Mouse (Mus musculus): Measurements from ENCODE around the gene Ntpcr.

Gene Ntpcr

DNA sequence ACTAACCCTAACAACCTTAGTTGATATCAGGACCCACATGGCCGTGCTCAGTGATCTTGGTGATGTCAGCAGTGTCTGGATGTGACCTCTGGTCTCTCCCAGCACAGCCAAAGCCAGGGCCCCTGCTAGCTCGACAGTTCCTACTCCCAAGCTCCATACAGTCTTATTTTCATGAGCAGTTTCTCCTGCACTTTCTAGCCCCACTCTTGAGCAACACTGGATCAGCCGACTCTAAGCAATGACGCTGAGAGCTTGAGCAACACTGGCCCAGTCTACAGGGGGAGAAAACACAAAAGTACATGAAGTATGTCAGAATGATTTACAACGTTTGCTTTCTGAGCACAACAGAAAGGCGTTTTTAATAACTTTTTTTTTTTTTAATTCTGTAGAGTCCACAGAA lies 47.0 kb downstream of the Ntpcr start:
- DNase-seq, result no peak

DNA sequence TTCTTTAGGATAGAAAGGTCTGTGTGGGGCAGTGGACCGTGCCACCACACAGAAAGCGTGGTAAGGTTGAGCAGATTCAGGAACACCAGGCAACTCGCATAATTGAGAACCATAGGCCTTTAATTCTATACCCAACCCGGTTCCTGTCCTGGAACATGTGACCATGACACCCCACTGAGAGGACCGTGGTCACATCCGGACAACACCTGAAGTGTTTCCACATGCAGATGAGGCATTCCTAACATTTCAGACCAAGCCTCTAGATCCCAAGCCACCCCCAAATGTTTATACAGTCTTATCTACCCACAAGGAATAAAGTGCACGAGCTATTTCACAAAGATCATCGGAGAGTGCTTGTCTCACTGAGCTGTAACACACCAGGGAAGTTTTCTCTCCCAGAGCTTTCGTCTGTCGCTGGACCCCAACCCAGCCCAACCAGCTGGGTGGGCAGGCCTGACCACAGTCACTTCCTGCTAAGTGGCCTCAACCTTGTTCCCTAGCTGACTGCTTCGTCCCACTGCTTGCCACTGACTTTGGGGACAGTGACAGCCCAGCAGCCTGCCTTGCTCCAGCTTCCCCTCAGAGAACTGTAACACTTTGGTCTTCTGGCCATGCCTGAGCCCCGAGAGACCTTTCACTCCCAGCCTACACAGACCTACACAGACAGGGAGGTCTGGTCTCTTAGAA lies 47.9 kb downstream of the Ntpcr start:
- no peak for DNase-seq

DNA sequence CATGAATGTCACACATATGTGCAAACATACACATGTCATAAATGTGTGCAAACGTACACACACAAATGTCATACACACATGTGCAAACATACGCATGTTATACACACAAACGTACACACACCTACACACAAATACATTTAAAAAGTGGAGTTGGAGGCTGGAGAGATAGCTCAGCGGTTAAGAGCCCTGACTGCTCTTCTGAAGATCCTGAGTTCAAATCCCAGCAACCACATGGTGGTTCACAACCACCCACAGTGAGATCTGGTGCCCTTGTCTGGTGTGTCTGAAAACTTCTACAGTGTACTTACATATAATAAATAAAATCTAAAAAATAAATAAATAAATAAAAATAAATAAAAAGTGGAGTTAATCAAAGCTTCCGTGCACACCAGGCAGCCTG lies 49.2 kb downstream of the Ntpcr start:
- DNase-seq, result no peak

DNA sequence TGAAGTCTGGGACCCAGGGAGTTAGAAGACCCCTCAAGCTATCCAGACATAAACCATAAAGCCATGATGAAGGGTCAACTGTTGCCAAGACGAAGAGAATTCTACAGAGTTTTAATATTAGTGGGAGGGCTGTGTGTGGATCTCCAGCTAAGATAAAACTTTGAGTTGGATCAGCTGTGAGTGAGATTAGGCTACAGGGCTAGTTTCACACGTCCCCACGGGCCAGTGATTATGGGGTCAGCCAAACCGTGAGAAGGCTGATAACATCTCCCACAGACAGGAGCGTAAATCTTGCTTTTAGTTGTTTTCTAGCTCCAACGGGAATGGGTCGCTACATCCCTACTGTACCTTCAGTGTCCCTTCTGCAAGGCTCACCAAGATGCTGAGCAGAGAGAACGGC lies 49.9 kb downstream of the Ntpcr start:
- no peak for DNase-seq

DNA sequence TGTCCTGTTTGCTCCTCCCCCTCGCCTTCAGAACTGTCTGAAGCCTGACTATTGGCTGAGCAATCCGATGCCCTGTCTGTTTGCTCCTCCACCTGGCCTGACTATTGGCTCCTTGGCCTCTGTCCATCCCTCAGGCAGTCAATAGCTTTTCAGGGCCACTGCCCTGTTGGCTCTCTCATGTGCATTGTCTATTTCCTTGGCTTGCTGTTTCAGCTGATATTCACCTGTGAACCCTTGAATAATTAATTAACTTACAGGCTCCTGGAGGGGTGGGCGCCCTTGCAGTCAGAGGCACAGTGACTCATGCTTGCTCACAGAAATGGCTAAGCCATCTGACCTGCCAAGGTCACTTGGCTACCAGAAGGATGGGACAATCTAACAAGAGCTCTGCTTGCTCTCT lies 52.4 kb downstream of the Ntpcr start:
- DNase-seq, result no peak

DNA sequence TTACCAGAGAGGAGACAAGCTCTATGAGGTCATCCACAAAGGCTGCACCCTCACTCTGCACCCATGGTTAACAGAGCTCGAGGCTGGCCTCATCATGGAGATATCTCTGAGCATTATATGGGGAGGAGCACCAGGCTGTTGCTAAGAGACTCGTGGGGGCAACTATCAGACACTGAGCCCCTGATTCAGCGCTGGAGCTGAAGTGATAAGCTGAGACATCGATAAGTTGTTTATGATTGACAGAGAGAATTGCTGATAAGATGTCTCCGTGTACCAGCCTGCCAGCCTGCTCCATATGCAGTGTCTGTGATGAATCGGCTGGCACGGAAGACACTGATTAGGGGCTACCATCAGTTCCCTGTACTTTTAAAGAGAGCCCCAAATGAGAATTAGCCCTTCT lies 57.1 kb downstream of the Ntpcr start:
- DNase-seq, result no peak

DNA sequence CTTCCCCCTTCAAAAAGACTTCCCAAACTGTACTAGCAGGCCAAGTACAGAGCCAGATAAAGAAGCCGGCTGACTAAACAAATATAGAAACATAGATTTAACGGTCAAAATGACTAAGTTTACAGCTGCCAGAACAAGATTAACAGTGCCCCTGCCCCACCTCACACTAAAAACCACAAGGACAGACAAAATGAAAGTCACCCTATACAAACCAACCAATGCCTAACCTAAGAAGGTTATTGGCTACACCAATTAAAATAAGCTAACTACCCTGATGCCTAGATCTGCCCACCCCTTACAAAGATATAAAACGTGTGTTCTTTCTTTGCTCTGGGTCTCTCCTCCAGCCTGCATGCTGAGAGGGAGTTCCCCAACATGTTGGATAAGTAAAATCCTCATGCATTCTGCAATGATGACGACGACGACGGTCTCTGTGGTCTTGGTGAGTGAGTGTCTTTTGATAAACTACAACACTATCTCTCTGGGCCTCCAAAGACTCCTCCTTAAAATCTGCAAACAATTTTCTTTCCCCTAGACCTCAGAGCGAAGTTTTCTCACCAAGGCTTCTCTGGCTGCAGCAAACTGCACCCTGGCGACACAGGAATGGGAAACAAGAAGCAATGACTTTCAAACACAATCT lies 63.2 kb downstream of the Ntpcr start:
- no peak for DNase-seq

DNA sequence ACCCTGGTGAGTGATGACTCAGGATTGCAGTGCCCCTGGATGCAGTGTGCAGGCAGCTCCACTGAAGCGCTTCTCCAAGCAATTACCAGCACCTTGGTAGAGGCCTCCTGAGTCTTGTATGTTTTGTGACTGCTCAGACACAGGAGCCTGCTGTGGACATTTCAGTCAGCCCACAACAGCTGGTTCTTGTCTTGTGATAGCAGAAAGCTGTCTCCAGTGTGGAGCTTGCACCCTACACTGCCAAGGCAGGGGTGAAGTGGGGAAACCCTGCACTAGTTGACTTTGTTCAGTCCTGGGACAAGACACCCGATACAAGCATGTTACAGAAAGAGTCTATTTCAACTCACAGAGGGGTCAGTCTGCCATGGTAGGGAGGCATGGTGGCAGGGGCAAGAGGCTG lies 65.6 kb downstream of the Ntpcr start:
- DNase-seq, result no peak

DNA sequence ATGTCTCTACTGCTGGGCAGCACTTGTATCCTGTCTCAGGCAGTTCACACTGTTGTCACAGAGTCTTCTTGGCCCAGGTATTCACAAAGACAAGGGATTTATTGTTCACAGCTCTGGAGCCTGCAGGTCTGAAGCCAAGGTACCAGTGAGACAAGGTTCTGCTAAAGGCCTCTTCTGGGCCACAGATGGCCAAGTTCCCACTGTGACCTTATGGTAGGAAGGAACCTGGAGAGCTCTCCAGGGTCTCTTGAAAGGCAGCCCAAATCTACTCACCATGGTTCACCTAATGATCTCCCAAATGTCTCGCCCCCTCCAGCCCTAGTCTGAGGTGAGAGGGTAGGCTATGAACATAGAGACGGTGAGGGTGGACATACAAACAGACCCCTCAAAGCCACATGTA lies 67.2 kb downstream of the Ntpcr start:
- no peak for DNase-seq

All from kidney, adult 8-10 months (tissue).